Mouse (Mus musculus) heart, adult 2 months (tissue): ENCODE data around the gene Cnn2.

Source experiments
- CTCF ChIP-seq: fragments of 200-600 bp; IDR thresholded peaks from 2 replicates; pipeline ENCODE4 v1.8.1; 2022; ENCODE audit warnings: antibody characterized with exemption, mild to moderate bottlenecking, moderate library complexity
- EP300 ChIP-seq: fragments of 200-500 bp; IDR thresholded peaks from 2 replicates; pipeline ENCODE4 v1.6.1; 2011; ENCODE audit warnings: low read depth, low read length, control low read depth; ENCODE audit not compliant: insufficient read depth

DNA sequence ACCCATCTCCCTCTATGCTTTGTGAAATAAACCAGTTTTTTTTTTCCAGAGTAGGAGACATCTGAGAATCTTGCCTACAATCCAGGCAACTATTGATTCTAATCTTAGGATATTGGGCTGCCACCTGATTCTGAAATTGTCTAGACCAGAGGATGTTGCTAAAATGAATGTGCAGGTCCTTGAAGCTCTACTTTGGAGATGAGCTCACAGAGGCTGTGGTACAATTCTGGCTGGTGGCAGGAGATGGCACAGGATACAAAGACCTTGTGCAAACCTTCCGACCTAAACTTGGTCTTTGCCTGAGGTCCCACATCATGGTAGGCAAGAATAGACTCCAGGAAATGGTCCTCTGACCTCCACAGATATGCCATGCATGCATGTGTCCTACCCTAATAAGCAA, 7.3 kb downstream of the Cnn2 start:
- TF ChIP-seq EP300 (no peak), CTCF (no peak)
